Mouse (Mus musculus) E14TG2a.4 (cell line): ENCODE measurements around the gene Cer1.

Source experiments
- CTCF ChIP-seq: conservative IDR thresholded peaks from 2 replicates; pipeline ENCODE4 v1.5.1; 2014; ENCODE audit warnings: low read length
- NANOG ChIP-seq: IDR thresholded peaks from 2 replicates; pipeline ENCODE4 v1.6.1; 2014; ENCODE audit warnings: borderline replicate concordance, low read length, mixed read lengths
- POU5F1 ChIP-seq: IDR thresholded peaks from 2 replicates; pipeline ENCODE4 v1.6.1; 2014; ENCODE audit warnings: low read length, borderline replicate concordance

GRCm38 (mm10) chr4:82891049-82891448 lies 6.1 kb upstream of the Cer1 start:
- TF ChIP-seq CTCF (no peak), NANOG (no peak), POU5F1 (no peak)
